Mouse (Mus musculus) layer of hippocampus, adult 8-10 months (tissue): Measurements from ENCODE around the gene S100a13. TPM values are rescaled to one million over a fixed set of nuclear protein-coding genes. Genes with fewer than 3 reads are reported as not detected.

Experiments used
- DNase-seq, 2 experiments: peaks; one replicate each; pipeline ENCODE4 v3.0.0; 2022; ENCODE audit warnings: low spot score in 2 of 2
- total RNA-seq, 4 experiments: library from RNA; stranded (reverse); gene quantifications; 2 replicates each; pipeline ENCODE4 v1.2.4; 2022

Gene S100a13
- total RNA-seq, 4 experiments from 2014 or later, result 16.9 to 33.3 (median 24.9) TPM

DNA sequence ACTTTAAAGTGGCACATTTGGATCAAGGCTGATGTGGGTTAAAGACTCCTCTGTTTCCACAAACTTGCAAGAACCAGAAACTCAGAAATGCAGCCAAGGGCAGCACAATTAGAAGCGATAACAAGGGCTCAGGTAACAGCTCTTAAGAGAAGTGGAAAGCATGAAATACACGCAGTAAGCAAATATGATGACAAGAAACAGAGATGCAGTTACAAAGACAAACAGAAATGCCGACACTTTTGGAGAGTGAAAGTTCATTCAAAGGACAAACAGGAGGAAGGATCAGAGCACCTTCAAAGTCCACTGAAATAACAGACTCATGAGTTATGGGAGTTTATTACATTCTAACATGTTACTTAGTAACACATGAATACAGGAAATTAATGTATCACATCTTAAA lies 7.9 kb upstream of the S100a13 start:
- no peak for DNase-seq

- DNase-seq, result no peak
Measured at GRCm38 (mm10) chr3:90508287-90508949, 5.8 kb upstream of the S100a13 start.

DNA sequence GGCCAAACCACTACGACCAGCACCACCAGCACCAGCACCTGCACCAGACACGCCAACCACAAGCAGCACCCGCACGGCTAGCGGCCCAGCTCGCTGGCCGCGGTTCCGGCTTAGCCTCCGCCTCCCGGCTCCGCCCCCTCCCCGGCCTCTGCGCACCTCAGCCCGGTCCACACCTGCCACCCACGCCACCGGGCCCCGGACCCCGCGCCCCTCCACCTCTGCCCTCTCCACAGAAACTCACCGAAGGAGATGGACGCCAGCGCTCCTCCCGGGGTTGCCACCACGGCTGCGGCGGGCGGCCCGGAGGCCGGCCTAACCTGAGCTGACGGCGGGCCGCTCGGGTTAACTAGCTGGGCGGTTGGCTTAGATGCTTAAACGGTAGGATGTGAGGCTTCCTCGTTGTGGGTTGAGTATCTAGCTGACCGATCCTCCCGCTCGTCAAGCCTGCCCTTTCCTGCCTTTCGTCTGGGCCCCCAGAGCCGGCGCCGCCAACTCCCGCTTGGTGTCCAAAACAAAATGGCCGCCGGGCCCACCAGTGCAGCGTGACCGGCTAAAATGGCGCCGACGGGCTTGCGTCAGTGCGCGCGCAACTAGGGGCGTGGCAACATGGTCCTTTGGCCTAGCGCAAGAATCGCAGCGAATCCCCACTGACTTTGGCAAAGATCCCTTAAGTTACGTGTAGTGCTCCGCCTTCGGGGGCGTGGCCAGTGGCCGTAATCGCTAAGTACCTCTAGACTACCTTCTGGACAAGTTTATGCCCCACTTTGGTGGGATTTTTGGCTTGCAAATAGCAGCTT lies 5.1 kb upstream of the S100a13 start, which contains the start of gene Chtop:
Chtop (minus strand) TSS at position 549 of the 797 bp plus-strand sequence.
- peak; percentile 98 to 99 for DNase-seq

GRCm38 (mm10) chr3:90509747-90510123 lies 4.5 kb upstream of the S100a13 start:
- no peak for DNase-seq

DNA sequence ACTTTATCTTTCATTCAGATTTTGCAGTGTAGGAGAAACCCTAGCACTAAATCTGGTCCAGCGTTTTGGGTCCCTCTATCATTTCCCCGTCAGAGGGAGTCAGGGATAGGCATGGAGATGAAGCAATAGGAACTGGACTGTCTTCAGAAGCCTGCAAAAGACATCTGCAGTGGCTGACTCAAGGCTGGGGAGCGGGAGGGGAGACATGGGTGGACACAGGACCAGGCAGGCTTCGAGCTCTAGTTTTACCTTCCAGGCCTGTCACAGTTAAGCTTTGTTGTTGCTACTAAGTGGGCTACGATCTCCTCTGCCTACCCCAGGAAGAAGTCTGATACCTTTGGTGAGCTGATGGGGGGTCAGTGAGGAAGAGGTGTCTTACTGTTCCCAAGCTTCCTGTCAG lies 2.0 kb upstream of the S100a13 start:
- DNase-seq, result no peak

DNA sequence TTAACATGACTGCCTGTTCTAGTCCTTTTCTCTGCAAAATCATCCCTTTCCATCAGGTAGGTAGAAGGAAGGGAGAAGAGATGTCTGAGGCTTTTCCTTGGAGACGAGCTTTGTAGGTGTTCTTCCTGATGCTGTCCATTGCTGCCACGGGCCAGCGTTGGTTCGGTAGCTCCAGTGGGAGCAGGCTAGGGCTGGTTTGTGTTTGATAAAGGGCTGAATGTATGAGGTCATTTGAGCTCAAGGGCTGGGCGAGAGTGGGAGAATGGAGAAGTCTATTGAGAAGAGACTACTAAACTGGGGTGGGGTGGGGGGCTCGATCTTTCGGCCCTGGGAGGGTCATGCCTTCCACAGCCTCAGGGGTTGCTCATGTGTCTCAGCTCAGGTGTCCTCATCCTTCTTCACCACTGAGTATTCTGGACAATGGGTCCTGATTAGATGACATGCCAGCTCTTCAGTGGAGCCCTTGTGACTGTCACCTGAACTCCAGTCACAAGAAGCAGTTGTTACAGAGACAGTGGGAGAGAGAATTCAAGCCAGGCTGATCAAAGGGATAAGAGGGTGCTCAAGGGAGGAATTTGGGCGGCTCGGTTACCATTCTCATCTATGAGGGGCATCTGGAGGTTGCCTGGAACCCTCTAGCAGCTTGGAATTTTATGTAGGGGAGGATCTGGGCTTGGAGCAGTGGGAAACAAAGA lies 1.1 kb upstream of the S100a13 start:
- no peak for DNase-seq

GRCm38 (mm10) chr3:90514691-90515090 lies 456 bp downstream of the S100a13 start:
- no peak for DNase-seq

DNA sequence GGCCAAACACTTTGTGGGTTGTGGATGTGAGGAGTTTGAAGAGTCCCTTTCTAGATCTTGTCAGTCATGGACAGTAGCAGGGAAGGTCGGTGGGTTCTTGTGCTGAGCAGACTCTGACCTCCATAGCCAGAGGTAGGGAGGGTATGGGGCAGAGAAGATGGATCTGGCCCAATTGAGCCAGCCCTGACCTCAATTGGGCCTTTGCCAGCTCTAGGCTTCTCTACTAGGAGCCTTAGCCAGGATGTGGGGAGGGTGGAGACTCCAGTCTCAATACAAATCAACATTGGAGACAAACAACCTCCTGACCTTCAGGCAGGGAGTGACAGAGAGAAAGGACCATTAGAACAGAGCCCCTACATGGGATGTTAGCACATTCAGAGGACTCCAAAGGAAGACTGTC lies 1.0 kb downstream of the S100a13 start:
- DNase-seq, result no peak

GRCm38 (mm10) chr3:90515789-90516188 lies 1.6 kb downstream of the S100a13 start:
- no peak for DNase-seq

DNA sequence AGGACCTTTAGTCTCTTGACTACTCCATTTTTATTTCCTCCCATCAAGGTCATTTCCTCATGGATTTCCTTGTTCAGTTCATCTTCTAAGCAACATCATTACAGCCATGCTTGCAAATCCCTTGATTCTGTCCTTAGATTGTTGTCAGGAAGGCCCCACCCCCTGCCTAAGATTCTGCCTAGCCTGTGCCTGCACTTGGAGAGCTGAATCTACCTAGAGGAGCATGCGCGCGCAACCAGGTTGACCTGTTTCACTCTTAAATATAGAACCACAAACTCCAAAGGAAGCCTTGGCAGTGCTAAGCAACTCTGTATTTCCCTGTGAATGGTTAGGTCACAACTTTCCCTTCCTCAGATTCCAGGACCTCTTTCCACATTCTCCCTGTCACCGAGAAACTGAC lies 3.5 kb downstream of the S100a13 start:
- DNase-seq, result no peak

- DNase-seq, result peak; percentile 55 to 63
Measured at GRCm38 (mm10) chr3:90525421-90525820, 11.2 kb downstream of the S100a13 start.

GRCm38 (mm10) chr3:90526076-90526475 lies 11.8 kb downstream of the S100a13 start:
- no peak for DNase-seq

- no peak for DNase-seq
Measured at GRCm38 (mm10) chr3:90526580-90526979, 12.3 kb downstream of the S100a13 start, which contains the start of gene S100a14. Gene S100a14 (plus strand): TSS chr3:90526856.

GRCm38 (mm10) chr3:90527291-90527873 lies 13.1 kb downstream of the S100a13 start:
- no peak for DNase-seq

- DNase-seq, result no peak
Measured at GRCm38 (mm10) chr3:90531713-90532112, 17.5 kb downstream of the S100a13 start.

GRCm38 (mm10) chr3:90535446-90535845 lies 21.2 kb downstream of the S100a13 start:
- DNase-seq, result no peak

DNA sequence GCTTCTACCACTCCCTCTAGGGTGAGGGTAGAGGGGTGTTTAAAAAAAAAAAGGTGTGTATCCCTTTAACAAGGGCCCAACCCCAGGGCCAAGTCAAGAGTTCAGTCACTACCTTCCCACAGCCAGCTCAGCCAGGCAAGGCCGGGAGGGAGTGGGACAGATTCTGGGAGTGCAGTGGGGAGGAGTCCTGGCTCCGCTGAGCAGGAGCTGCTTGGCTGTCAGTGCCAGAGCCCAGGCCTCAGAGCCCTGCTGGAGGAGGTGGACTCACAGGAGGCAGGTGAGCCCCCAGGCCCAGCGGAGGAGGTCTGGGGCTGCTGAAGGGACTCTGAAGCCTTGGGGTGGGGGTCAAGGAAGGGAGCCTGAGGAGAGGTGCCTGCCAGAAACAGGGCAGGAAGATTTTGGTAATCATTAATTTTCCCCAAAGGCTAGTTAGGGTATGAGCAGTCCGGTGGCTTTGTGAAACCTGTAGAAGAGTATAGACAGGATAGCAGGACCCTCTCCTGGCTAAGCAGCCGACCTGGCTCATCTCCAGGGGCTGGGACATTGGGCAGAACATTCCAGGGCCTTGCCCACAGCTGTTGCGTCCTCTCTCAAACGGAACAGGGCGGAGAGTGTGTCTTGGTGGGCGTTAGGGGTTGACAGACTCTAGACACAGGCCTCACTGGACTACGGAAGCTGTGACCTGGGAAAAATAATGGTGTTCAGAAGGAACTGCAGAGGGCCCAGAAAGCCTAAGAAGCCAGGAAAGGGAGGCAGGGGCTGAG lies 23.1 kb downstream of the S100a13 start, which contains the start of gene S100a16:
S100a16 (plus strand) TSS at position 114 of the 764 bp plus-strand sequence.
- peak in 1 of 2 experiments; percentile 48 for DNase-seq

GRCm38 (mm10) chr3:90537905-90538296 lies 23.7 kb downstream of the S100a13 start:
- no peak for DNase-seq

GRCm38 (mm10) chr3:90540904-90541303 lies 26.7 kb downstream of the S100a13 start:
- DNase-seq, result peak; percentile 52 to 76

DNA sequence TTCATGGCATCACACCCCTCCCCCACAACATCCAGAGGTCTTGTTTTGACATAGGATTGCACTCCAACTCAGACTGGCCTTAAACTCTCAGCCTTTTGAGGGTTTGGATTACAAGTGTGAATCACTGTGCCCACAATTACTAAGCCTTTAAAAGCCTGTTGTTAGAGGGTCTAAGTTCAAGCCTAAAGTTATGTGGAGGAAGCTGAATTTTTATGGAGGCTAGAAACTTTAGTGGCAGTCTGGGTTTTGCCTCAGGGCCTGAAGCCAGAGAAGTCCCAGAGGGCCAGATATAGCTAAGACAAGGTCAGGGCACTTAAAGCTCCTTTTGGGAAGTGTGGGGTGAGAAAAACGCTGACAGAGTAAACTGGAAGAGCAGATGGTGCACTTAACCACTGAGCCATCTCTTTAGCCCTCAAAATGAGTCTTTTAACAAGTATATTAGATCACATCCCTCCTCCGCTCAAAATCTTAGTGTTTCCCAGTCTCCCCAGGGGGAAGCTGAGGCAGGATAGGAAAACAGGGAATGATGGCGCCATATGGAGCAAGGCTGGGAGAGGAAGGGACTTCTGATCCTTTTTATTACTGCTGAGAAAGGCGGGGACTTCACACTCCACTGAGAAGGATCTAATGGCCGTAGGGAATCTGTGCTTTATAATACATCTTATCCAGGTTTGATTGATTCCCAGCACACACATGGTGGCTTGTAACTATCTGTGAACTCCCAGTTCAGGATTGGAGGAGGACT lies 35.6 kb downstream of the S100a13 start:
- no peak for DNase-seq
